Comparison of ENCODE assay signal across 13 mouse cellular contexts in the genomic region with DNA sequence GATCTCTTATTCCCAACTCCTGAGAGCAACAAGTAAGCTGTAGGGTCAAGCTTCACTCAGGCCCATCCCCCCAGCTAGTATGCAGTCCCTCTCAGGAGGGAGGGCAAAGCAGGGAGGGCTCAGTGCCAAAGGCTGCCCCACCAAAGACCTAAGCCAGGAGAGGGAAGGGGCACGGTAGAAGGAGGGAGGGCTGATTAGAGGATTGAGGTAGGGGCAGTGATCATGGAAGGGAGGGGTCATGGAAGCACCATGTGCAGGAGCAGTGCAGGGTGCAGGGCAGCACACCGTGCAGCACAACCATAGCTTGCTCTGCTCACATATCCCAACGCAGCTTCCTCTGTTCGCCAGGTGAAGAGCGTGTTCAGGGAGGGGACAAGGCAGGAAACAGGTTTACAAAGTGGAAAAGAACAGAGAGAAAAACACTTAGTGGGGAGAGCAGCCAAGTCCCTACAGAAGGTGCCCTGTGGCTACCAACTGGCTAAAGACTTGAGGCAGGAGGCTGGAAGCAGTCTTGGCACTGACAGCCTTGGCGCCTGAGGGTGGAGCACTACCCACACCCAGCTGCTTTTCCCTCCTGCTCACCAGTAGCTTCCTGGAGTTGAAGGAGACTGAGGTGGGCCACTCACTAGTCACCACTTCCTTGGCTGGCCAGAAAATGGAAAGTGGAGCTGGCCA. TPM values are rescaled to one million over a fixed set of nuclear protein-coding genes. Genes with fewer than 3 reads are reported as not detected.
DNase-seq lines count a peak whose midpoint lies in the region; ATAC-seq and TF ChIP-seq lines count a peak whose summit lies in the region.
"Had no signal": no experiment of that assay in that cellular context is flagged by ENCODE, and none has a peak within 500 bp of the region (broad histone marks: within the 10 kb centered on the region; RNA-seq: fewer than 3 reads in every experiment).

No protein-coding gene starts in this region.

- H3K9me3 ChIP-seq in hindbrain, postnatal 0 days (ENCODE audit: low read length), result no peaks in the 10 kb centered on the region
- no peaks in the 10 kb centered on the region for H3K9me3 ChIP-seq in hindbrain, embryonic 12.5 days (replicated peaks)
- H3K9me3 ChIP-seq in midbrain, postnatal 0 days (ENCODE audit: low read length), result no peaks in the 10 kb centered on the region
- H3K9me3 ChIP-seq: forebrain, embryonic 13.5 days; G1E; limb, embryonic 12.5 days had no signal

- no peak for TF ChIP-seq CTCF in hindbrain, postnatal 0 days (IDR thresholded peaks at IDR 0.05; ENCODE audit: low read depth)
- no peak for TF ChIP-seq CTCF in kidney, adult 2 months (conservative IDR thresholded peaks at IDR 0.05; ENCODE audit: insufficient read depth, insufficient read length, low read depth, low read length)
- no peak for TF ChIP-seq CTCF in midbrain, postnatal 0 days (IDR thresholded peaks at IDR 0.05)

- H3K9ac ChIP-seq in hindbrain, postnatal 0 days (replicated peaks; ENCODE audit: low read length), result no peak overlapping the region
- H3K9ac ChIP-seq in hindbrain, embryonic 12.5 days, result no peak overlapping the region
- H3K9ac ChIP-seq in midbrain, postnatal 0 days (replicated peaks; ENCODE audit: low read length, poor library complexity, severe bottlenecking), result no peak overlapping the region
- H3K9ac ChIP-seq: forebrain, embryonic 13.5 days; limb, embryonic 12.5 days had no signal

- no peak overlapping the region; the same call in 1 of the 2 replicates for H3K27ac ChIP-seq in hindbrain, postnatal 0 days
- H3K27ac ChIP-seq in hindbrain, embryonic 12.5 days, result no peak overlapping the region
- no peak overlapping the region for H3K27ac ChIP-seq in kidney, adult 2 months (ENCODE audit: insufficient read depth, low read depth, low read length)
- H3K27ac ChIP-seq in midbrain, postnatal 0 days (ENCODE audit: low read depth, low read length), result no peak overlapping the region
- H3K27ac ChIP-seq: forebrain, embryonic 13.5 days; limb, embryonic 12.5 days had no signal

- H3K4me1 ChIP-seq in hindbrain, postnatal 0 days (ENCODE audit: insufficient read depth, low read length), result no peaks in the 10 kb centered on the region; the same call in 1 of the 2 replicates
- no peaks in the 10 kb centered on the region for H3K4me1 ChIP-seq in hindbrain, embryonic 12.5 days
- no peaks in the 10 kb centered on the region for H3K4me1 ChIP-seq in kidney, adult 2 months (ENCODE audit: control insufficient read depth, insufficient read depth, low read length)
- H3K4me1 ChIP-seq in midbrain, postnatal 0 days (ENCODE audit: insufficient read depth, low read length), result no peaks in the 10 kb centered on the region
- H3K4me1 ChIP-seq: forebrain, embryonic 13.5 days; limb, embryonic 12.5 days had no signal

- H3K27me3 ChIP-seq in hindbrain, postnatal 0 days (ENCODE audit: insufficient read depth, low read length), result no peaks in the 10 kb centered on the region
- no peaks in the 10 kb centered on the region for H3K27me3 ChIP-seq in hindbrain, embryonic 12.5 days
- H3K27me3 ChIP-seq in kidney, adult 2 months (replicated peaks; ENCODE audit: control insufficient read depth, insufficient read depth, low read length), result no peaks in the 10 kb centered on the region
- no peaks in the 10 kb centered on the region for H3K27me3 ChIP-seq in midbrain, postnatal 0 days (ENCODE audit: insufficient read depth, low read length)
- H3K27me3 ChIP-seq: forebrain, embryonic 13.5 days; limb, embryonic 12.5 days had no signal

- no peak overlapping the region for H3K4me2 ChIP-seq in hindbrain, postnatal 0 days (ENCODE audit: low read depth, low read length)
- no peak overlapping the region for H3K4me2 ChIP-seq in hindbrain, embryonic 12.5 days (replicated peaks)
- no peak overlapping the region for H3K4me2 ChIP-seq in midbrain, postnatal 0 days (ENCODE audit: low read depth, low read length, poor library complexity, severe bottlenecking)
- H3K4me2 ChIP-seq: forebrain, embryonic 13.5 days; limb, embryonic 12.5 days had no signal

- peak; percentile 4 for DNase-seq in adrenal gland, postnatal 14 days
- no peak for DNase-seq in adrenal gland, postnatal 25 days
- no peak for DNase-seq in hindbrain, postnatal 0 days (ENCODE audit: low spot score)
- peak; percentile 94 for DNase-seq in brain, adult 2 months (ENCODE audit: low read depth, low spot score)
- DNase-seq in fibroblast of lung, adult 2 months (ENCODE audit: low read depth), result peak; percentile 15
- DNase-seq in kidney, adult 2 months, result no peak
- no peak for DNase-seq in midbrain, postnatal 0 days (ENCODE audit: low spot score)
- DNase-seq: lung, postnatal 14 days had no signal

- peaks cover 7% of the 10 kb centered on the region; the same call in 1 of the 2 replicates for H3K36me3 ChIP-seq in hindbrain, postnatal 0 days (ENCODE audit: insufficient read depth, low read length)
- peaks cover 29% of the 10 kb centered on the region for H3K36me3 ChIP-seq in hindbrain, embryonic 12.5 days
- no peaks in the 10 kb centered on the region for H3K36me3 ChIP-seq in kidney, adult 2 months (ENCODE audit: control insufficient read depth, insufficient read depth, low read length)
- H3K36me3 ChIP-seq in midbrain, postnatal 0 days (ENCODE audit: insufficient read depth, low read length), result peaks cover 14% of the 10 kb centered on the region

- WGBS in hindbrain, postnatal 0 days, result 61% methylated on average over 6 of the region's 6 CpGs
- WGBS in hindbrain, embryonic 12.5 days, result 73% methylated on average over 6 of the region's 6 CpGs
- 62% methylated on average over 6 of the region's 6 CpGs for WGBS in kidney, adult 2 months
- WGBS in midbrain, postnatal 0 days, result 62% methylated on average over 6 of the region's 6 CpGs

- TF ChIP-seq POLR2A in kidney, adult 2 months (IDR thresholded peaks at IDR 0.05; ENCODE audit: low read depth, low read length), result no peak

- 0 out of 2 replicates have a peak, but pooled peaks have one; percentile 33 for ATAC-seq in hindbrain, postnatal 0 days
- no peak for ATAC-seq in hindbrain, embryonic 12.5 days (ENCODE audit: low FRiP score)
- no peak for ATAC-seq in midbrain, postnatal 0 days (ENCODE audit: low FRiP score)
- ATAC-seq: forebrain, embryonic 13.5 days; intestine, postnatal 0 days had no signal

- H3K4me3 ChIP-seq in hindbrain, postnatal 0 days (ENCODE audit: low read length), result no peak overlapping the region
- no peak overlapping the region for H3K4me3 ChIP-seq in hindbrain, embryonic 12.5 days
- no peak overlapping the region for H3K4me3 ChIP-seq in kidney, adult 2 months (ENCODE audit: insufficient read depth, low read depth, low read length)
- H3K4me3 ChIP-seq in midbrain, postnatal 0 days (ENCODE audit: low read depth, low read length), result no peak overlapping the region
- H3K4me3 ChIP-seq: forebrain, embryonic 13.5 days; limb, embryonic 12.5 days had no signal

RNA-seq across cellular contexts. Expression of a gene that starts 13.6 kb away (rescaled TPM):
- 68.8 and 77.5 TPM in 2 replicates for total RNA-seq in adrenal gland, postnatal 14 days (2021)
- 94.2 and 128 TPM in 2 replicates for total RNA-seq in adrenal gland, postnatal 25 days (2021)
- 49.9 and 58.2 TPM in 2 replicates for total RNA-seq in hindbrain, postnatal 0 days (2014; rRNA removed)
- 36.5 and 38.1 TPM in 2 replicates for polyA plus RNA-seq in hindbrain, postnatal 0 days (2015; fragmentation: Nextera tagmentation; extraction: Ambion mirVana)
- polyA plus RNA-seq in hindbrain, embryonic 12.5 days (2016; fragmentation: Nextera tagmentation; extraction: Ambion mirVana), result 64.2 and 66.3 TPM in 2 replicates
- polyA plus RNA-seq in kidney, adult 2 months (2012; rRNA removed), result 107 and 130 TPM in 2 replicates
- 49.8 and 63.9 TPM in 2 replicates for total RNA-seq in midbrain, postnatal 0 days (2014; rRNA removed)
- polyA plus RNA-seq in midbrain, postnatal 0 days (2015; fragmentation: Nextera tagmentation; extraction: Ambion mirVana), result 45.2 and 52.7 TPM in 2 replicates

RNA-seq across cellular contexts. Expression of a gene that starts 20.6 kb away (rescaled TPM):
- total RNA-seq in adrenal gland, postnatal 14 days (2021), result 59.4 and 60.0 TPM in 2 replicates
- 57.7 and 73.7 TPM in 2 replicates for total RNA-seq in adrenal gland, postnatal 25 days (2021)
- 29.9 and 32.3 TPM in 2 replicates for total RNA-seq in hindbrain, postnatal 0 days (2014; rRNA removed)
- 39.8 and 42.4 TPM in 2 replicates for polyA plus RNA-seq in hindbrain, postnatal 0 days (2015; fragmentation: Nextera tagmentation; extraction: Ambion mirVana)
- polyA plus RNA-seq in hindbrain, embryonic 12.5 days (2016; fragmentation: Nextera tagmentation; extraction: Ambion mirVana), result 72.0 and 72.4 TPM in 2 replicates
- polyA plus RNA-seq in kidney, adult 2 months (2012; rRNA removed), result 19.6 and 22.1 TPM in 2 replicates
- 34.4 and 39.3 TPM in 2 replicates for total RNA-seq in midbrain, postnatal 0 days (2014; rRNA removed)
- 40.5 and 40.6 TPM in 2 replicates for polyA plus RNA-seq in midbrain, postnatal 0 days (2015; fragmentation: Nextera tagmentation; extraction: Ambion mirVana)

RNA-seq across cellular contexts. Expression of a gene that starts 21.5 kb away (rescaled TPM):
- total RNA-seq in adrenal gland, postnatal 14 days (2021), result 57.3 and 67.7 TPM in 2 replicates
- 56.6 and 81.6 TPM in 2 replicates for total RNA-seq in adrenal gland, postnatal 25 days (2021)
- total RNA-seq in hindbrain, postnatal 0 days (2014; rRNA removed), result 66.2 and 75.8 TPM in 2 replicates
- 70.3 and 74.6 TPM in 2 replicates for polyA plus RNA-seq in hindbrain, postnatal 0 days (2015; fragmentation: Nextera tagmentation; extraction: Ambion mirVana)
- 91.0 and 97.7 TPM in 2 replicates for polyA plus RNA-seq in hindbrain, embryonic 12.5 days (2016; fragmentation: Nextera tagmentation; extraction: Ambion mirVana)
- polyA plus RNA-seq in kidney, adult 2 months (2012; rRNA removed), result 32.2 and 41.3 TPM in 2 replicates
- 60.0 and 85.1 TPM in 2 replicates for total RNA-seq in midbrain, postnatal 0 days (2014; rRNA removed)
- 81.1 and 99.7 TPM in 2 replicates for polyA plus RNA-seq in midbrain, postnatal 0 days (2015; fragmentation: Nextera tagmentation; extraction: Ambion mirVana)

RNA-seq across cellular contexts. Expression of a gene that starts 28.0 kb away (rescaled TPM):
- 8.5 and 11.8 TPM in 2 replicates for total RNA-seq in adrenal gland, postnatal 14 days (2021)
- total RNA-seq in adrenal gland, postnatal 25 days (2021), result 19.3 and 26.4 TPM in 2 replicates
- 110 and 144 TPM in 2 replicates for total RNA-seq in hindbrain, postnatal 0 days (2014; rRNA removed)
- 124 and 138 TPM in 2 replicates for polyA plus RNA-seq in hindbrain, postnatal 0 days (2015; fragmentation: Nextera tagmentation; extraction: Ambion mirVana)
- polyA plus RNA-seq in hindbrain, embryonic 12.5 days (2016; fragmentation: Nextera tagmentation; extraction: Ambion mirVana), result 97.4 and 101 TPM in 2 replicates
- 26.1 and 30.2 TPM in 2 replicates for polyA plus RNA-seq in kidney, adult 2 months (2012; rRNA removed)
- 140 and 142 TPM in 2 replicates for total RNA-seq in midbrain, postnatal 0 days (2014; rRNA removed)
- 174 and 179 TPM in 2 replicates for polyA plus RNA-seq in midbrain, postnatal 0 days (2015; fragmentation: Nextera tagmentation; extraction: Ambion mirVana)

RNA-seq across cellular contexts. Expression of a gene that starts 50.8 kb away (rescaled TPM):
- total RNA-seq in adrenal gland, postnatal 14 days (2021), result 77.3 and 89.9 TPM in 2 replicates
- total RNA-seq in adrenal gland, postnatal 25 days (2021), result 81.9 and 101 TPM in 2 replicates
- total RNA-seq in hindbrain, postnatal 0 days (2014; rRNA removed), result 417 and 459 TPM in 2 replicates
- polyA plus RNA-seq in hindbrain, postnatal 0 days (2015; fragmentation: Nextera tagmentation; extraction: Ambion mirVana), result 260 and 276 TPM in 2 replicates
- 148 and 150 TPM in 2 replicates for polyA plus RNA-seq in hindbrain, embryonic 12.5 days (2016; fragmentation: Nextera tagmentation; extraction: Ambion mirVana)
- polyA plus RNA-seq in kidney, adult 2 months (2012; rRNA removed), result 55.5 and 65.1 TPM in 2 replicates
- total RNA-seq in midbrain, postnatal 0 days (2014; rRNA removed), result 416 and 487 TPM in 2 replicates
- polyA plus RNA-seq in midbrain, postnatal 0 days (2015; fragmentation: Nextera tagmentation; extraction: Ambion mirVana), result 303 and 316 TPM in 2 replicates

Comparison
In these comparisons a context has a peak if more than half of its experiments do, and no peak if none do; other contexts are left out.
1. DNase-seq: peak in adrenal gland, postnatal 14 days (single experiment), brain, adult 2 months (single experiment) and fibroblast of lung, adult 2 months (single experiment); none in adrenal gland, postnatal 25 days (single experiment), hindbrain, postnatal 0 days (single experiment), kidney, adult 2 months (single experiment) and midbrain, postnatal 0 days (single experiment).